Mouse (Mus musculus): ENCODE measurements at regions not wholly inside any gene's neighbourhood (a gene's known extent, or its start where the extent isn't known, plus 50 kb on each side); places are given as distances from the start of the nearest gene placed in this dataset.

- TF ChIP-seq CTCF (IDR thresholded peaks at IDR 0.05; ENCODE audit: extremely low read depth, insufficient read depth, low read length) (no peak), POLR2A (IDR thresholded peaks at IDR 0.05; ENCODE audit: extremely low read depth, insufficient read depth, low read length) (no peak)
These were observed 50.8 kb upstream of the Ubr2 start for GRCm38 (mm10) chr17:47061031-47061620.

Data from cortical plate, adult 2 months (tissue).